Mouse (Mus musculus): ENCODE data around the gene Clec3b.

DNA sequence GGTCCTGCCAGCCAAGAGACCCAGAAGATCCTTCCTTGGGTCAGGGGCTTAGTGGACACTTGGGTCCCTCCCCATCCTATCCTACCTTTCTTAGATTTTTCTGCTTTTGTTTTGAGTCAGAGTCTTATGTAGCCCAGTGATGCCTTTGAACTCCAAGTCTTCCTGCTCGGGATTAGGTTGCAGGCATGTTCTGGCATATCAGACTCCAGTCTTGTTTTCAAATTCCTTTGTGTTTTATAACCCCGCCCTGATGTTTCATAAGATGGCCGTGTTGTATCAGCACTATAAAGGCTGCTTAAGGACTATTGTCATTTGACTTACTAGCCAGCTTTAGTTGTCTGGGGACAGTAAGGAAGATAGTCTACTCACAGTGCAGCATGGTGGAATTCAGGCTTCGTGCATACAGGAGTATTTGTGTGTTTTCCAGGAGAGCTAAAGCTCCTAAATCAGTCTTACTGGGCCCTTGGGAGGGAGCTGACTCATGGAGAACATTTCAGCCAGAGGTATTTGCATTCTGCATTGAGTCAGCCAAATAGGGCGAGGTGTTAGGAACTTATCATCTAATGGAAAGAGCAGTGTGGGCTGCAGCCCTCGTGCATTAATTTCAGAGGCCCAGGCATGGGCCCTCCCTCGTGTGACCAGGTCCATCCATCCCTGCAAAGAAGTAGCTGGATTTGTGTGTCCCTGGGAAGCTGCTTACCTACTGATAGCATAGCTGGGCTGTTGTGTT, 13.6 kb upstream of the Clec3b start:
- TF ChIP-seq CTCF (conservative IDR thresholded peaks at IDR 0.05; ENCODE audit: low read length) (no peak), NANOG (IDR thresholded peaks at IDR 0.05; ENCODE audit: borderline replicate concordance, low read length) (no peak), POU5F1 (IDR thresholded peaks at IDR 0.05; ENCODE audit: borderline replicate concordance, low read length) (no peak)

Measured in E14TG2a.4 (cell line).